Mouse (Mus musculus): Measurements from ENCODE around the gene Isg20l2.

Gene Isg20l2

DNA sequence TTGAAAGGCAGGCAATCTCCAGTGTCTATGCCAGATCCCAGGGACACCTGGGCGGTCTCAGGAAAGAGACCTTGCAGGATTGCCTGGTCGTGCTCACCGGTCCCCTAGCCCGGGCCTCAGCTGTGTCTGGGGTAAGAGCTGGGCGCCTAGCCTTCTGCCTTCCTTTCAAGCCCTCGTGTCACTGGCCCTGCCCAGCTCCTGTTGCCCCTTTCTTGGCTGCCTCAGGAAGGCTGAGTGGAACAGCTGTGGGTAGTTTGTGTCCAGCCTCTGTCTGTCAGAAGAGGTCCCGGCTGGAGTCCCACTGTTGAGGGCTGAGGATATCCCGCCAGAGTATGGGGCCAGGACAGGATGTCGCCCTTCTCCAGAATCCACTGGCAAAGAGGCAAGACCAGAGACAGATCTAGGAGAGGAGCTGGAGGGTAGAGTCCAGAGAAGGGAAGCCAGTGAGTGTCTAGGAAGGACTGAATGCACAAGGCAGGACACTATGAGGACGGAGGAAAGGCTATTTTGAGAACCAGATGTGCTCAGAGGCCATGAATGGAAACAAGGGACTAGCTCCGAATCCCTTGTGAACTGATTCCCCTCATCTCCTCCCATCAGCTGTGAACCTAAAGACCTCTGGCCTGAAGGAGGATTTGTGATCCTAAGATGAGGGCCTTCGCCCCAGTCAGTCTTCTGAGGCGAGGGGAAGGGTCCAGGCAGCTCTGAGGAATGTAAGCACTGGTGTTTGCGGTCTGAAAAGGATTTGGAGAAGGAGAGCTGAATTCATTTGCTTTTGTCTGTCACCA is 43.7 kb downstream of the Isg20l2 start:
- no peak for DNase-seq (ENCODE audit: extremely low spot score, low spot score)

- DNase-seq (ENCODE audit: extremely low spot score, low spot score), result peak; percentile 83
Measured at GRCm38 (mm10) chr3:87974381-87974987, 44.4 kb downstream of the Isg20l2 start.

- no peak for DNase-seq (ENCODE audit: extremely low spot score, low spot score)
Measured at GRCm38 (mm10) chr3:87979493-87979892, 49.4 kb downstream of the Isg20l2 start.

GRCm38 (mm10) chr3:87980085-87980484 is 50.0 kb downstream of the Isg20l2 start:
- DNase-seq (ENCODE audit: extremely low spot score, low spot score), result no peak

- no peak for DNase-seq (ENCODE audit: extremely low spot score, low spot score)
Measured at GRCm38 (mm10) chr3:87980728-87981127, 50.6 kb downstream of the Isg20l2 start.

- no peak for DNase-seq (ENCODE audit: extremely low spot score, low spot score)
Measured at GRCm38 (mm10) chr3:87981214-87981760, 51.2 kb downstream of the Isg20l2 start.

GRCm38 (mm10) chr3:87981894-87982835 is 52.1 kb downstream of the Isg20l2 start:
- no peak for DNase-seq (ENCODE audit: extremely low spot score, low spot score)

GRCm38 (mm10) chr3:87982836-87983601 is 52.9 kb downstream of the Isg20l2 start:
- DNase-seq (ENCODE audit: extremely low spot score, low spot score), result peak; percentile 62

DNA sequence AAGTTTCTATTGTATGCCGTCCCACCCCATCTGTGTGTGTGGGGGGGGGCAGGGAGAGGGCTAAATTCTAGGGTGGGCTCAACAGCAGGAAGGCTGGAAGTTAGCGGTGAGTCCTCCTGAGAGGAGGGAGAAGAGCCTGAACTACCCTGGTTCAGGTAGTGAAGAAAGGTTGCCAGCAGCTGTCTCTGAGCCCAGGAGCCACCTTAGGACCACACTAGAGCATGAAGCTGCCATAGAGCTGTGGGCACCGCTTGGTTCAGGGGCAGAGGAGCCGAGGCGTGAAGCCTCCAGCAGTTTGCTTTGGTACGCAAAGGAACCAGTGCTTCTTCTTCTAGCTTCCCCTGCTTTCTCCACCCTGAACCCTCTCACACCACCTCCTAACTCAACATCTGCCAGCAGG is 53.5 kb downstream of the Isg20l2 start:
- DNase-seq (ENCODE audit: extremely low spot score, low spot score), result no peak

DNA sequence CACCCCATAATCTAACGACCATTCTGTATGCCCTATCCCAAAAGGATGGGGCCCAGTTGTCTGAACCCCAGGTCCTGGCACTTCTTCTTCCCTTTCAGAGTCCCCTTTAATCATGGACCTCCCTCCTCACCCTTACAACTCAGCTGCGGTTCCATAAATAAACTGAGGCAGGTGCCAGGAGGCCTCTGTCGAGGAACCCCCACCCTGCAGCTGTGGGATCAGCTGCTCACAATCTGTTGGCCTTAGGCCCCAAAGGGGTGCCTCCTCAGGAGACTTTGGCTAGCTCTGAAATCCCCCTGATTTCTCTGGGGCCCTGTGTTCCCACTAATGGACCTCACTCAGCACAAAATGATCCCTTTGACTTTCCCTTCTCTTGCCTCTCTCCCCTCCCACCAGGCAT is 54.0 kb downstream of the Isg20l2 start:
- DNase-seq (ENCODE audit: extremely low spot score, low spot score), result no peak

- no peak for DNase-seq (ENCODE audit: extremely low spot score, low spot score)
Measured at GRCm38 (mm10) chr3:87985505-87986320, 55.6 kb downstream of the Isg20l2 start.

GRCm38 (mm10) chr3:87986868-87987267 is 56.8 kb downstream of the Isg20l2 start:
- peak; percentile 100 for DNase-seq (ENCODE audit: extremely low spot score, low spot score)

- DNase-seq (ENCODE audit: extremely low spot score, low spot score), result peak; percentile 66
Measured at GRCm38 (mm10) chr3:87987633-87988032, 57.5 kb downstream of the Isg20l2 start.

DNA sequence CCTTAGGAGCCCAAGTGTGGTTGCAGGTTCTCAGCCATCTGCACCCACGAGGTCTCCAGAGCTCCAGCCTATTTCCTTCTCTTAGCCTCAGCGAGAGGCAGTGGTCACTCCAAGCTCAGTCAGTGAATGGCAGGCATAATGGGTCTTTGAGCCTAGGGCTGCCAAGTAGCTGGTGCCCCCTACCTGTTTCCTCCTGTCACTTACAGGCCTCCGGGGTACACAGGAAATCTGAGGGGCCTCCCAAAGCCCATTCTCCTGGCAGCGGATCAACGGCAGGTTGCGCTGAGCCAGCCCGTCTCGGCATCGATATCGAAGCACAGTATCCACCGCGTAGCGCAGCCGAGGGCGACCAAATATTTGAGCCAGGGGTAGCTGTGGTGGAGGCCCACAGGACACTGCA is 58.0 kb downstream of the Isg20l2 start:
- no peak for DNase-seq (ENCODE audit: extremely low spot score, low spot score)

DNA sequence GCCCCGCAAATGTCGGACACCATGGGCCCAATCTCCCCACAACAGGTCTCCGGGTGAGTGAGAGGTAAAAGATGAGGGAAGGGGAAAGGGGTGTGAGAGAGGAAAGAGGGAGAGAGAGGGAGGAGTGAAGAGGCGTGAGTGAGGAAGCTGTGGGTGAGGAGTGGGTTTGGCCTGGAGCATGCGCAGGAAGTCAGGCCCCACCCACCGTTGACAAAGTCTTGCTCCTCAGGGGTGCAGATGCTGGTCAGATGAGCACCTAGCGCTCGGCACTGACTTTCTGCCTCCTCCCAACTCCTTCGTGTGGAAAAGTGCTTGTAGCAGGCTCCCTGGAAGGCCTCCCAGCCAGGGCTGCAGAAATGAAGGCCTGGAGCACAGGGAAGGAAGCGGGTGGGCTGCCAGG is 59.8 kb downstream of the Isg20l2 start:
- DNase-seq (ENCODE audit: extremely low spot score, low spot score), result no peak
